Mouse (Mus musculus) E14TG2a.4 (cell line): ENCODE results near the gene Pck2.

Experiments
- CTCF ChIP-seq: conservative IDR thresholded peaks from 2 replicates; pipeline ENCODE4 v1.5.1; 2014; ENCODE audit warnings: low read length
- POU5F1 ChIP-seq: IDR thresholded peaks from 2 replicates; pipeline ENCODE4 v1.6.1; 2014; ENCODE audit warnings: low read length, borderline replicate concordance

- TF ChIP-seq CTCF (no peak), POU5F1 (no peak)
These were observed 31.7 kb downstream of the Pck2 start for GRCm38 (mm10) chr14:55571760-55572159.
